Mouse (Mus musculus) heart, adult 2 months (tissue): ENCODE measurements around the gene Pdcd6ip. TPM values are rescaled to one million over a fixed set of nuclear protein-coding genes. Genes with fewer than 3 reads are reported as not detected.
A peak's percentile ranks its signal among the peaks of the same experiment; 100 is the strongest.

Experiments
- DNase-seq, 2 experiments: peaks; one replicate each; pipeline ENCODE4 v3.0.0; 2021
- H3K27ac ChIP-seq: fragments of 200-600 bp; 2 replicates; pipeline ENCODE4 v1.8.1; 2022
- H3K27me3 ChIP-seq: fragments of 200-500 bp; 2 replicates; pipeline ENCODE4 v1.6.1; 2012; ENCODE audit warnings: mild to moderate bottlenecking, low read length, inconsistent platforms, mixed read lengths; ENCODE audit not compliant: control insufficient read depth, insufficient read depth
- H3K36me3 ChIP-seq: fragments of 200-500 bp; 2 replicates; pipeline ENCODE4 v1.6.1; 2012; ENCODE audit warnings: low read length, inconsistent platforms; ENCODE audit not compliant: control insufficient read depth, insufficient read depth
- H3K4me1 ChIP-seq: fragments of 200-500 bp; 2 replicates; pipeline ENCODE4 v1.6.1; 2011; ENCODE audit warnings: low read length; ENCODE audit not compliant: control insufficient read depth, insufficient read depth
- H3K4me3 ChIP-seq: fragments of 200-600 bp; 2 replicates; pipeline ENCODE4 v1.8.1; 2022
- H3K79me2 ChIP-seq: fragments of 200-500 bp; replicated peaks from 2 replicates; pipeline ENCODE4 v1.6.1; 2012; ENCODE audit warnings: mild to moderate bottlenecking, inconsistent platforms, low read length, moderate library complexity, mixed read lengths; ENCODE audit not compliant: control insufficient read depth, insufficient read depth
- H3K9ac ChIP-seq: fragments of 200-500 bp; 2 replicates; pipeline ENCODE4 v1.6.1; 2012; ENCODE audit warnings: low read depth, mild to moderate bottlenecking, control low read depth, inconsistent platforms, low read length, mixed read lengths
- CTCF ChIP-seq: fragments of 200-600 bp; IDR thresholded peaks from 2 replicates; pipeline ENCODE4 v1.8.1; 2022; ENCODE audit warnings: antibody characterized with exemption, mild to moderate bottlenecking, moderate library complexity
- EP300 ChIP-seq: fragments of 200-500 bp; IDR thresholded peaks from 2 replicates; pipeline ENCODE4 v1.6.1; 2011; ENCODE audit warnings: low read depth, low read length, control low read depth; ENCODE audit not compliant: insufficient read depth
- POLR2A ChIP-seq: fragments of 200-500 bp; IDR thresholded peaks from 2 replicates; pipeline ENCODE4 v1.6.1; 2011; ENCODE audit warnings: mild to moderate bottlenecking, low read depth, low read length, control low read depth; ENCODE audit not compliant: insufficient read depth
- WGBS: fragments of 180-500 bp; shearing (Covaris S2); methylation state at CpG from one replicate; pipeline ENCODE4 v1.1.7; 2018; 5-methylcytosine and 5-hydroxymethylcytosine counted together
- intact Hi-C: fragments of 180-260 bp; cut with DNase I; formaldehyde crosslinking; loops from one replicate; pipeline ENCODE4 v1.15.1; 2025
- polyA plus RNA-seq: library from polyadenylated mRNA; depleted of rRNA; stranded (reverse); fragments of >200 nt; gene quantifications from 2 replicates; pipeline ENCODE4 v1.2.3, GENCODE M21; 2012; rRNA removed
- total RNA-seq, 2 experiments: library from RNA; stranded (reverse); gene quantifications; 2 replicates each; pipeline ENCODE4 v1.2.3; 2021

Gene Pdcd6ip
- total and polyA plus RNA-seq, 3 experiments, result 35.7 to 63.3 (median 56.0) TPM

- TF ChIP-seq CTCF (0 out of 2 replicates have a peak, but pooled peaks have one; percentile 19), EP300 (no peak)
- Histone ChIP-seq H3K4me1 (no peaks in the 10 kb centered on the region), H3K4me3 (no peak overlapping the region), H3K27me3 (no peaks in the 10 kb centered on the region), H3K9ac (no peak overlapping the region), H3K79me2 (no peaks in the 10 kb centered on the region), H3K36me3 (no peaks in the 10 kb centered on the region), H3K27ac (no peak overlapping the region)
- 72% methylated on average over 1 of the region's 1 CpGs for WGBS
- no peak for DNase-seq
- intact Hi-C loops, result loop anchor here (2.0 to 10.0 kb wide), 2 partner anchors 174 to 208 kb away; no protein-coding TSS in a partner anchor
Measured at GRCm38 (mm10) chr9:113628780-113629179, 79.3 kb downstream of the Pdcd6ip start.

GRCm38 (mm10) chr9:113626730-113627129 is 81.3 kb downstream of the Pdcd6ip start:
- H3K4me1 ChIP-seq, result no peaks in the 10 kb centered on the region
- no peak overlapping the region for H3K27ac ChIP-seq
- WGBS, result 94% methylated on average over 10 of the region's 10 CpGs
- TF ChIP-seq CTCF, result no peak
- no peak for TF ChIP-seq POLR2A
- TF ChIP-seq EP300, result no peak
- no peak overlapping the region for H3K4me3 ChIP-seq
- intact Hi-C loops, result loop anchor here (10.0 kb wide), 1 partner anchor 172 kb away; no protein-coding TSS in a partner anchor
- H3K27me3 ChIP-seq, result no peaks in the 10 kb centered on the region
- H3K9ac ChIP-seq, result no peak overlapping the region
- DNase-seq, result no peak
- no peaks in the 10 kb centered on the region for H3K36me3 ChIP-seq
- no peaks in the 10 kb centered on the region for H3K79me2 ChIP-seq

- WGBS, result 71% methylated on average over 6 of the region's 6 CpGs
- no peaks in the 10 kb centered on the region for H3K4me1 ChIP-seq
- no peaks in the 10 kb centered on the region for H3K27me3 ChIP-seq
- H3K79me2 ChIP-seq, result no peaks in the 10 kb centered on the region
- H3K27ac ChIP-seq, result no peak overlapping the region
- no peak overlapping the region for H3K9ac ChIP-seq
- TF ChIP-seq EP300, result no peak
- no peak for TF ChIP-seq CTCF
- no peak for TF ChIP-seq POLR2A
- no peak for DNase-seq
- no peak overlapping the region for H3K4me3 ChIP-seq
- intact Hi-C loops, result loop anchor here (10.0 kb wide), 1 partner anchor 169 kb away; no protein-coding TSS in a partner anchor
- H3K36me3 ChIP-seq, result no peaks in the 10 kb centered on the region
Measured at GRCm38 (mm10) chr9:113624086-113624485, 84.0 kb downstream of the Pdcd6ip start.

- DNase-seq, result no peak
- H3K9ac ChIP-seq, result no peak overlapping the region
- no peaks in the 10 kb centered on the region for H3K36me3 ChIP-seq
- no peak overlapping the region for H3K27ac ChIP-seq
- H3K4me1 ChIP-seq, result no peaks in the 10 kb centered on the region
- H3K27me3 ChIP-seq, result no peaks in the 10 kb centered on the region
- TF ChIP-seq CTCF (no peak), EP300 (no peak), POLR2A (no peak)
- no peaks in the 10 kb centered on the region for H3K79me2 ChIP-seq
- intact Hi-C loops, result no loop called here
- 59% methylated on average over 6 of the region's 6 CpGs for WGBS
- no peak overlapping the region for H3K4me3 ChIP-seq
Measured at GRCm38 (mm10) chr9:113617081-113617480, 91.0 kb downstream of the Pdcd6ip start.

GRCm38 (mm10) chr9:113610776-113611175 is 97.3 kb downstream of the Pdcd6ip start:
- H3K4me1 ChIP-seq, result no peaks in the 10 kb centered on the region
- TF ChIP-seq POLR2A (no peak), EP300 (no peak), CTCF (no peak)
- no peaks in the 10 kb centered on the region for H3K27me3 ChIP-seq
- no peaks in the 10 kb centered on the region for H3K36me3 ChIP-seq
- no peak overlapping the region for H3K4me3 ChIP-seq
- H3K9ac ChIP-seq, result no peak overlapping the region
- intact Hi-C loops, result no loop called here
- no peak overlapping the region for H3K27ac ChIP-seq
- H3K79me2 ChIP-seq, result no peaks in the 10 kb centered on the region
- DNase-seq, result no peak
- WGBS, result 47% methylated on average over 7 of the region's 7 CpGs

- intact Hi-C loops, result no loop called here
- H3K79me2 ChIP-seq, result no peaks in the 10 kb centered on the region
- H3K27ac ChIP-seq, result no peak overlapping the region
- H3K27me3 ChIP-seq, result no peaks in the 10 kb centered on the region
- no peak for DNase-seq
- H3K4me1 ChIP-seq, result no peaks in the 10 kb centered on the region
- no peak overlapping the region for H3K9ac ChIP-seq
- TF ChIP-seq CTCF (no peak), EP300 (no peak), POLR2A (no peak)
- H3K36me3 ChIP-seq, result no peaks in the 10 kb centered on the region
- H3K4me3 ChIP-seq, result no peak overlapping the region
Measured at GRCm38 (mm10) chr9:113602140-113602539, 105.9 kb downstream of the Pdcd6ip start.

Other genes starting within 250 kb of the Pdcd6ip start
- 10 to 100 TPM; 53.6 to 56.2 TPM for gene Clasp2, start 33.2 kb upstream of the Pdcd6ip start, total RNA-seq
- gene Clasp2, start 33.2 kb upstream of the Pdcd6ip start, polyA plus RNA-seq, result 14.2 and 31.0 TPM in 2 replicates
- 10 to 100 TPM; 25.7 to 26.0 TPM for gene Ubp1, start 222.7 kb upstream of the Pdcd6ip start, total RNA-seq
- 33.9 and 46.6 TPM in 2 replicates for gene Ubp1, start 222.7 kb upstream of the Pdcd6ip start, polyA plus RNA-seq